Mouse (Mus musculus) central nervous system, embryonic 18 days (tissue): ENCODE data around the gene Map3k7cl. TPM values are rescaled to one million over a fixed set of nuclear protein-coding genes. Genes with fewer than 3 reads are reported as not detected.

ENCODE experiments used
- polyA plus RNA-seq: library from polyadenylated mRNA; depleted of rRNA; stranded (reverse); fragments of >200 nt; gene quantifications from 2 replicates; pipeline ENCODE4 v1.2.3, GENCODE M21; 2012; rRNA removed

Gene Map3k7cl
- polyA plus RNA-seq = 0.56 and 1.0 TPM in 2 replicates

GRCm38 (mm10) chr16:87552907-87553691, at the start of gene Map3k7cl:
Gene Map3k7cl, plus strand, starts transcription at chr16:87553330.

Other genes with a start within 250 kb of the Map3k7cl start
- 19.0 and 20.1 TPM in 2 replicates for gene N6amt1, start 199.1 kb upstream of the Map3k7cl start, polyA plus RNA-seq
- gene Ltn1, start 120.7 kb upstream of the Map3k7cl start, polyA plus RNA-seq = 17.9 and 20.3 TPM in 2 replicates
- gene Rwdd2b, start 112.8 kb upstream of the Map3k7cl start, polyA plus RNA-seq = 10.1 and 10.9 TPM in 2 replicates
- gene Usp16, start 98.6 kb upstream of the Map3k7cl start, polyA plus RNA-seq = 64.3 and 69.9 TPM in 2 replicates
- gene Cct8, start 57.5 kb upstream of the Map3k7cl start, polyA plus RNA-seq = 207 and 214 TPM in 2 replicates
- 19.9 and 21.7 TPM in 2 replicates for gene Bach1, start 145.6 kb downstream of the Map3k7cl start, polyA plus RNA-seq